Mouse (Mus musculus) intestine, embryonic 16.5 days (tissue): ENCODE measurements at regions not wholly inside any gene's neighbourhood (a gene's known extent, or its start where the extent isn't known, plus 50 kb on each side); places are given as distances from the start of the nearest gene placed in this dataset.

Experiments
- ATAC-seq: fragments of 200-750 bp; cut with Nextera tagmentation; 2 replicates; pipeline ENCODE4 v1.8.0; 2017; ENCODE audit warnings: moderate TSS enrichment, moderate library complexity
- H3K27ac ChIP-seq: fragments of 300-500 bp; sonication (generic); 2 replicates; pipeline ENCODE4 v1.5.1; 2014; ENCODE audit warnings: mild to moderate bottlenecking, low read length
- H3K27me3 ChIP-seq: fragments of 300-500 bp; sonication (generic); replicated peaks from 2 replicates; pipeline ENCODE4 v1.6.1; 2014; ENCODE audit warnings: low read length, control low read depth, mixed read lengths; ENCODE audit not compliant: control insufficient read depth, insufficient read depth
- H3K36me3 ChIP-seq: fragments of 300-500 bp; sonication (generic); 2 replicates; pipeline ENCODE4 v1.6.1; 2014; ENCODE audit warnings: low read length, control low read depth; ENCODE audit not compliant: control insufficient read depth, insufficient read depth
- H3K4me1 ChIP-seq: fragments of 300-500 bp; sonication (generic); 2 replicates; pipeline ENCODE4 v1.6.1; 2014; ENCODE audit warnings: low read length, control low read depth, mixed read lengths; ENCODE audit not compliant: control insufficient read depth, insufficient read depth
- H3K4me2 ChIP-seq: fragments of 300-500 bp; sonication (generic); 2 replicates; pipeline ENCODE4 v1.6.1; 2014; ENCODE audit warnings: low read depth, low read length, control low read depth
- H3K4me3 ChIP-seq: fragments of 300-500 bp; sonication (generic); 2 replicates; pipeline ENCODE4 v1.5.1; 2014; ENCODE audit warnings: mild to moderate bottlenecking, low read length
- H3K9ac ChIP-seq: fragments of 300-500 bp; sonication (generic); 2 replicates; pipeline ENCODE4 v1.6.1; 2014; ENCODE audit warnings: low read depth, low read length
- H3K9me3 ChIP-seq: fragments of 300-500 bp; sonication (generic); 2 replicates; pipeline ENCODE4 v1.6.1; 2016; ENCODE audit warnings: low read length, control low read depth; ENCODE audit not compliant: control insufficient read depth
- WGBS: fragments of 180-500 bp; shearing (Covaris S2); extraction: QIAGEN DNeasy Blood & Tissue Kit; methylation state at CpG from one replicate; pipeline ENCODE4 v1.1.7; 2014; 5-methylcytosine and 5-hydroxymethylcytosine counted together

- H3K27ac ChIP-seq: no peak overlapping the region
- no peak overlapping the region for H3K9ac ChIP-seq
- ATAC-seq: no peak
- no peaks in the 10 kb centered on the region for H3K4me1 ChIP-seq
- H3K4me2 ChIP-seq: no peak overlapping the region
- no peak overlapping the region for H3K4me3 ChIP-seq
- no peaks in the 10 kb centered on the region for H3K36me3 ChIP-seq
- WGBS: 42% methylated on average over 4 of the region's 4 CpGs
- no peaks in the 10 kb centered on the region for H3K27me3 ChIP-seq
- H3K9me3 ChIP-seq: no peaks in the 10 kb centered on the region
Observed at GRCm38 (mm10) chr3:149395082-149395481, 404.7 kb upstream of the Adgrl2 start.

- 72% methylated on average over 4 of the region's 4 CpGs for WGBS
- Histone ChIP-seq H3K4me3 (no peak overlapping the region), H3K27ac (no peak overlapping the region), H3K4me1 (no peaks in the 10 kb centered on the region), H3K27me3 (no peaks in the 10 kb centered on the region), H3K36me3 (no peaks in the 10 kb centered on the region), H3K4me2 (no peak overlapping the region), H3K9ac (no peak overlapping the region), H3K9me3 (no peaks in the 10 kb centered on the region)
- ATAC-seq: no peak
Observed at GRCm38 (mm10) chr3:149393317-149394172, 403.2 kb upstream of the Adgrl2 start.

GRCm38 (mm10) chr3:149392164-149392563, 401.8 kb upstream of the Adgrl2 start:
- WGBS: 93% methylated on average over 9 of the region's 9 CpGs
- no peak overlapping the region for H3K4me2 ChIP-seq
- no peaks in the 10 kb centered on the region for H3K4me1 ChIP-seq
- no peak for ATAC-seq
- no peaks in the 10 kb centered on the region for H3K36me3 ChIP-seq
- H3K9ac ChIP-seq: no peak overlapping the region
- no peak overlapping the region for H3K4me3 ChIP-seq
- no peak overlapping the region for H3K27ac ChIP-seq
- H3K27me3 ChIP-seq: no peaks in the 10 kb centered on the region
- H3K9me3 ChIP-seq: no peaks in the 10 kb centered on the region

- WGBS: 26% methylated on average over 3 of the region's 3 CpGs
- no peak overlapping the region for H3K4me3 ChIP-seq
- no peaks in the 10 kb centered on the region for H3K36me3 ChIP-seq
- no peak overlapping the region for H3K4me2 ChIP-seq
- H3K9ac ChIP-seq: no peak overlapping the region
- H3K4me1 ChIP-seq: no peaks in the 10 kb centered on the region
- no peaks in the 10 kb centered on the region for H3K9me3 ChIP-seq
- no peaks in the 10 kb centered on the region for H3K27me3 ChIP-seq
- no peak for ATAC-seq
- no peak overlapping the region for H3K27ac ChIP-seq
Observed at GRCm38 (mm10) chr3:149387537-149387936, 397.2 kb upstream of the Adgrl2 start.

- Histone ChIP-seq H3K4me3 (no peak overlapping the region), H3K4me1 (no peaks in the 10 kb centered on the region), H3K36me3 (no peaks in the 10 kb centered on the region), H3K27ac (no peak overlapping the region), H3K9me3 (no peaks in the 10 kb centered on the region), H3K27me3 (no peaks in the 10 kb centered on the region), H3K4me2 (no peak overlapping the region), H3K9ac (no peak overlapping the region)
- ATAC-seq: peak; percentile 94
- WGBS: 48% methylated on average over 2 of the region's 2 CpGs
Observed at GRCm38 (mm10) chr3:149386027-149386426, 395.7 kb upstream of the Adgrl2 start.

GRCm38 (mm10) chr3:149385336-149385735, 395.0 kb upstream of the Adgrl2 start:
- no peaks in the 10 kb centered on the region for H3K27me3 ChIP-seq
- no peaks in the 10 kb centered on the region for H3K9me3 ChIP-seq
- H3K9ac ChIP-seq: no peak overlapping the region
- no peak overlapping the region for H3K4me2 ChIP-seq
- no peaks in the 10 kb centered on the region for H3K36me3 ChIP-seq
- H3K27ac ChIP-seq: no peak overlapping the region
- no peaks in the 10 kb centered on the region for H3K4me1 ChIP-seq
- WGBS: 58% methylated on average over 6 of the region's 6 CpGs
- no peak overlapping the region for H3K4me3 ChIP-seq
- no peak for ATAC-seq

GRCm38 (mm10) chr3:149381559-149382245, 391.3 kb upstream of the Adgrl2 start:
- no peak overlapping the region for H3K4me3 ChIP-seq
- H3K4me1 ChIP-seq: no peaks in the 10 kb centered on the region
- H3K27ac ChIP-seq: no peak overlapping the region
- no peaks in the 10 kb centered on the region for H3K9me3 ChIP-seq
- H3K27me3 ChIP-seq: no peaks in the 10 kb centered on the region
- ATAC-seq: no peak
- 65% methylated on average over 10 of the region's 10 CpGs for WGBS
- no peak overlapping the region for H3K9ac ChIP-seq
- no peak overlapping the region for H3K4me2 ChIP-seq
- no peaks in the 10 kb centered on the region for H3K36me3 ChIP-seq

GRCm38 (mm10) chr3:149381051-149381450, 390.7 kb upstream of the Adgrl2 start:
- H3K9ac ChIP-seq: no peak overlapping the region
- no peaks in the 10 kb centered on the region for H3K27me3 ChIP-seq
- no peak overlapping the region for H3K27ac ChIP-seq
- 84% methylated on average over 6 of the region's 6 CpGs for WGBS
- H3K4me3 ChIP-seq: no peak overlapping the region
- H3K9me3 ChIP-seq: no peaks in the 10 kb centered on the region
- H3K36me3 ChIP-seq: no peaks in the 10 kb centered on the region
- H3K4me1 ChIP-seq: no peaks in the 10 kb centered on the region
- ATAC-seq: no peak
- no peak overlapping the region for H3K4me2 ChIP-seq

- Histone ChIP-seq H3K27ac (no peak overlapping the region), H3K9ac (no peak overlapping the region), H3K4me2 (no peak overlapping the region), H3K4me3 (no peak overlapping the region), H3K27me3 (no peaks in the 10 kb centered on the region), H3K9me3 (no peaks in the 10 kb centered on the region), H3K36me3 (no peaks in the 10 kb centered on the region), H3K4me1 (no peaks in the 10 kb centered on the region)
- ATAC-seq: no peak
- 75% methylated on average over 15 of the region's 15 CpGs for WGBS
Observed at GRCm38 (mm10) chr3:149379866-149380472, 389.6 kb upstream of the Adgrl2 start.
